Mouse (Mus musculus): Measurements from ENCODE around the gene Smco4. TPM values are rescaled to one million over a fixed set of nuclear protein-coding genes. Genes with fewer than 3 reads are reported as not detected.
"Not testable (repeated sequence)": the region's sequence is repeated elsewhere in the genome, so short reads cannot be mapped to it uniquely, and the experiment has no call there.

The Smco4 gene
- polyA plus RNA-seq, 1 experiment from 2014 or later = 3.9 TPM

DNA sequence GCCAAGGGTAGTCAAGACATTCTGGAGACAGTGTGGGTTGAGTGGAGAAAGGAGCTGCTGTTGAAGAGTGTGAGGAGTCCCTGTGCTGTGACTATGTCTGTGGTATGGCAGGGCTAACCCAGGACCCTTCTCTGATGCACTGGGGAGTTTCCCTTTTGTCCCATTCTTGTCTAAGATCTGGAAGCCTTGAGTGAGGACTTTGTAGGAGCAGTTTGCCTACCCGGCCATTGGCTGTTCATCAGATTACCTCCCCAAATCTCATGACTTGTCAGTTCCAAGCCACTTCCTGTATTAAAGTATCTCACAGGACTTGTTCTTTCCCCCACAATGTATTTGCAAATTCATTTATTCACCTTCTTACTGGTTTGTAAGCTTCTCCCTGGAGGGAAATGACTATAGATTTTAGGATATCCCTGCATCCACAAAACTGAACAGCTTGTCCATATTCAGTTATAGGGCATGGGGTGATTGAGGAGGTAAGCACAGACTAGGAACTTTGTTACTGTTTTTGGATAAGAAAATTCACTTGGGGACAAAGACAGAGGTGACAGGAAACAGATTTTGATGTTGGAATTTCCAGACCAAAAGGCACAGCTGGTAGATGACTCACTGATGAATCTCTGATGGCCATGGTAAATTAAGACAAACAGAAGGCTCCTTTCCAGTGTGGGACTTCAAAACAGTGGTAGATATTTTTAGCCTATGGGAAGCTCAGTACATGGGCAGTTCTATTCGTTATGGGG is 5.4 kb upstream of the Smco4 start:
- H3K36me3 ChIP-seq (ENCODE audit: insufficient read depth, low read length) = no peaks in the 10 kb centered on the region
- no peak for TF ChIP-seq CTCF (IDR thresholded peaks at IDR 0.05; ENCODE audit: low read depth)
- H3K9ac ChIP-seq (ENCODE audit: low read depth, low read length) = no peak overlapping the region
- H3K4me3 ChIP-seq (replicated peaks; ENCODE audit: low read depth, low read length) = no peak overlapping the region
- WGBS = 52% methylated on average over 2 of the region's 2 CpGs
- H3K4me1 ChIP-seq (replicated peaks; ENCODE audit: insufficient read depth, low read length) = no peaks in the 10 kb centered on the region; the same call in 1 of the 2 replicates
- ATAC-seq (replicated peaks; ENCODE audit: low FRiP score, low read depth) (no peak), DNase-seq (ENCODE audit: low spot score) (no peak)
- no peaks in the 10 kb centered on the region for H3K9me3 ChIP-seq (replicated peaks; ENCODE audit: low read length)
- H3K27me3 ChIP-seq (ENCODE audit: insufficient read depth, low read length) = no peaks in the 10 kb centered on the region
- H3K4me2 ChIP-seq (ENCODE audit: low read length) = no peak overlapping the region
- peak overlapping the region; percentile 11; the same call in 1 of the 2 replicates for H3K27ac ChIP-seq

DNA sequence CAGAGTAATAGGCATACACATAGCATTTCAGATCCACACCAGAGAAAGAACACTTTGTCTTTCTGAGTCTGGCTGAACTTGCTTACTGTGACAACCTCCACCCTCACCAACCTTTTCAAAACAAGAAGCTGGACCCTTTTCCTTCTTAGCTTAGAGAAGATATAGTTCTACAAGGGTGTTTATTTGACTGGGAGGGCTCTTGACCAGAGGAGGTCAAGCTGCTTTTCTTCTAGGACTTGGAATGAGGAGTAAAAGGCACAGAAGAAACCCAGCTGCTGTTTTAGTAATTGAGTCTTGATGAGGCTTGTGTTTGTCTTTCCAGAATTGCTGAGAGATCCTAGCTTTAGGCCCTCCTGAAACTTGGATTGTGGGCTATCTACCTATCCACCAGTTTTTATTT is 3.9 kb upstream of the Smco4 start:
- H3K27ac ChIP-seq = peak overlapping the region; percentile 48
- no peaks in the 10 kb centered on the region; the same call in 1 of the 2 replicates for H3K4me1 ChIP-seq (replicated peaks; ENCODE audit: insufficient read depth, low read length)
- peak; percentile 84 for DNase-seq (ENCODE audit: low spot score)
- no peak overlapping the region for H3K4me3 ChIP-seq (replicated peaks; ENCODE audit: low read depth, low read length)
- no peaks in the 10 kb centered on the region for H3K27me3 ChIP-seq (ENCODE audit: insufficient read depth, low read length)
- no peaks in the 10 kb centered on the region for H3K36me3 ChIP-seq (ENCODE audit: insufficient read depth, low read length)
- no peak for ATAC-seq (replicated peaks; ENCODE audit: low FRiP score, low read depth)
- TF ChIP-seq CTCF (IDR thresholded peaks at IDR 0.05; ENCODE audit: low read depth) = no peak
- no peak overlapping the region for H3K9ac ChIP-seq (ENCODE audit: low read depth, low read length)
- no peaks in the 10 kb centered on the region for H3K9me3 ChIP-seq (replicated peaks; ENCODE audit: low read length)
- H3K4me2 ChIP-seq (ENCODE audit: low read length) = no peak overlapping the region

DNA sequence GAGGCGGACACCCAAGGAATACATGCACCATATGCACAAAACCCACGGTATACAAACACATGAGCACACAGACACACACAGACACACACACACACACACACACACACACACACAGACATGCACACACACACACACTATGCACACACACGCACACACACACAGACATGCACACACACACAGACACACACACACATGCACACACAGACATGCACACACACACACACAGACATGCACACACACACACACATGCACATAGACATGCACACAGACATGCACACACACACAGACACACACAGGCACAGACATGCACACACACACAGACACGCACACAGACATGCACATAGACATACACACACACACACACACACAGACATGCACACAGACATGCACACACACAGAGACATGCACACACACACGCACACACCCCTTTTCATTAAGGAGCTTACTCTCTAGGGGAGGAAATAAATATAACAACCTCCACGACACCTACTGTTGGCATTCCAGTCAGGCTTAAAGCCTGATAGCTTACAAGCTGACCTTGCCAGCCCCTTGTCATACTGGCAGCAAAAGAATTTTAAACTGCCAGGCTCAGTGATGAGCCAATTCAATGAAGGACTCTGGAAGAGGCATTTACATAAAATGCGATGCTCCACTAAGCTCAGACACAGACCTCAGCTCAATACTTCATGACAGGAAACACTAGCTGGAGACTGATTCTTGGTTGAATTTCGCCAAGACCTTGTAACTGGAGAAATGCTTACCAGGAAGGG is 2.7 kb upstream of the Smco4 start:
- H3K4me3 ChIP-seq (replicated peaks; ENCODE audit: low read depth, low read length) = no peak overlapping the region
- H3K27ac ChIP-seq = no peak overlapping the region
- no peak for DNase-seq (ENCODE audit: low spot score)
- H3K36me3 ChIP-seq (ENCODE audit: insufficient read depth, low read length) = no peaks in the 10 kb centered on the region
- H3K9me3 ChIP-seq (replicated peaks; ENCODE audit: low read length) = no peaks in the 10 kb centered on the region
- 74% methylated on average over 8 of the region's 8 CpGs for WGBS
- H3K4me1 ChIP-seq (replicated peaks; ENCODE audit: insufficient read depth, low read length) = peaks cover 6% of the 10 kb centered on the region
- no peak overlapping the region for H3K4me2 ChIP-seq (ENCODE audit: low read length)
- H3K9ac ChIP-seq (ENCODE audit: low read depth, low read length) = no peak overlapping the region
- no peaks in the 10 kb centered on the region for H3K27me3 ChIP-seq (ENCODE audit: insufficient read depth, low read length)
- no peak for ATAC-seq (replicated peaks; ENCODE audit: low FRiP score, low read depth)
- TF ChIP-seq CTCF (IDR thresholded peaks at IDR 0.05; ENCODE audit: low read depth) = no peak

DNA sequence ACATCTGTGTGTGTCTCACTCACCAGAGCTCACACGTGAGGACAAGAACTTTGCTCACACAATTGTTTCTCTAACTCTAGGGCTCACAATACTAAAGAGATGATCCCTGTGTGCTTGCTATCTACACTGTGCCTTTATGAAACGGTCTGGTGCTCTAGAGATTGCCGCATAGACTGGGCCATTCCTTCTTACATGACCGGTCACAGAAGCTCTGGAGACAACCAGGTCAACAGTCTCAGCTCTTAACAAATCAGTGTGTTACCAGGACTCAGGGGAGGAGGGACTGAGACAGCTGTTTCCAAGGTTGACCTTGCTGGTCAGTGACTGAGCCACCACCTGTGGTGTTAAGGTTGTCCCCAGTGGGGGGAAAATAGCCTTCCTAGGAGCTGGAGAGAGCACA is 1.5 kb upstream of the Smco4 start:
- Histone ChIP-seq H3K4me1 (replicated peaks; ENCODE audit: insufficient read depth, low read length) (peaks cover 11% of the 10 kb centered on the region), H3K27me3 (ENCODE audit: insufficient read depth, low read length) (no peaks in the 10 kb centered on the region), H3K4me3 (replicated peaks; ENCODE audit: low read depth, low read length) (no peak overlapping the region), H3K27ac (no peak overlapping the region), H3K4me2 (ENCODE audit: low read length) (no peak overlapping the region), H3K9me3 (replicated peaks; ENCODE audit: low read length) (no peaks in the 10 kb centered on the region), H3K9ac (ENCODE audit: low read depth, low read length) (no peak overlapping the region), H3K36me3 (ENCODE audit: insufficient read depth, low read length) (no peaks in the 10 kb centered on the region)
- TF ChIP-seq CTCF (IDR thresholded peaks at IDR 0.05; ENCODE audit: low read depth) = no peak
- WGBS = 53% methylated on average over 4 of the region's 4 CpGs
- no peak for DNase-seq (ENCODE audit: low spot score)
- ATAC-seq (replicated peaks; ENCODE audit: low FRiP score, low read depth) = no peak

DNA sequence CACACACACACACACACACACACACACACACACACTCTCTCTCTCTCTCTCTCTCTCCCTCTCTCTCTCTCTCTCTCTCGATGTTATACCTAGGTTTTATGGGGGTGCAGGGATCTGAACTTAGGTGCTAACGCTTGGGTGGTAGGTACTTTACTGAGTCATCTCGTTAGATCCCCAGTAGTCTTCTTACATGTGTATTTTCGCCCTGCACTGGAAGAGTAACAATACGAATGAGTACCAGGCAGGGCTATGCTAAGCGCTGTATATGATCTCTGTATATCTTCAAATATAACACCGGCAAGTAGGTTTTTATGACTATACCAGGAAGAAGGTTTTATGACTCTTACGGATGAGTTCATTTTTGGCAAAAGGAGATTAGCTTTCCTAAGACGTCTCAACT is 831 bp upstream of the Smco4 start:
- Histone ChIP-seq H3K36me3 (ENCODE audit: insufficient read depth, low read length) (no peaks in the 10 kb centered on the region), H3K4me1 (replicated peaks; ENCODE audit: insufficient read depth, low read length) (peaks cover 16% of the 10 kb centered on the region), H3K27me3 (ENCODE audit: insufficient read depth, low read length) (no peaks in the 10 kb centered on the region), H3K27ac (no peak overlapping the region), H3K9ac (ENCODE audit: low read depth, low read length) (no peak overlapping the region), H3K4me3 (replicated peaks; ENCODE audit: low read depth, low read length) (no peak overlapping the region), H3K4me2 (ENCODE audit: low read length) (no peak overlapping the region), H3K9me3 (replicated peaks; ENCODE audit: low read length) (no peaks in the 10 kb centered on the region)
- ATAC-seq (replicated peaks; ENCODE audit: low FRiP score, low read depth) (no peak), DNase-seq (ENCODE audit: low spot score) (no peak)
- TF ChIP-seq CTCF (IDR thresholded peaks at IDR 0.05; ENCODE audit: low read depth) = no peak
- 41% methylated on average over 9 of the region's 9 CpGs for WGBS

DNA sequence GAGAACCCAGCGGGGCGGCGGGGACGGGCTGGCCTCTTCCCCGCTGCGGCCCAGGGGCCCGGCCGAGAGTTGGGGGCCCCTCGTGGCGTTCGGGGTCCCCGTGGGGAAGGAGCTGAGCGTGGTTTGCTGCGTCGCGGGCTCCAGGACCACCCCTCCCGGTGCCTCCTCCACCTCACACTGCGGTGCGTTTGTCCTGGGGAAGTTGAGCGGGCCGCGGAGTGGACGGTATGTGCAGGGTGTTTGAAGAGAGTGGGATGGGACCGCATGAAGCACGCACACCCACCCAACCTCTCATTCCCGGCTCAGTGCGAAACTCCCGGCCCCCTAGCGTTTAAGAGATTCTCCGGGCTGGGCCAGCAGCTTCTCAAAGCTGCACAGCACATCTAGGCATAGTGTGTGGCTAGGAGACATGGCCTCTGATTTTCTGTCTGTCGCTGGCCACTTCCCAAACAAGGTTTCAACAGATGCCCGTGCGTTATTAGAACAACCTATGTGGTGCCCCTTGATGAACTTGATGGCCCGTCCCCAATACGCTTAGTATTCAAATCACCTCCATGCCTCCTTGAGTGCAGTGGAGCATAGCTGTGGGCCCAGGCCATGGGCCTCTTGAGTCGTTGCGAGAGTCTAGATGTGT is 810 bp downstream of the Smco4 start:
- H3K27me3 ChIP-seq (ENCODE audit: insufficient read depth, low read length) = no peaks in the 10 kb centered on the region
- peak overlapping the region; percentile 82 for H3K4me3 ChIP-seq (replicated peaks; ENCODE audit: low read depth, low read length)
- peaks cover 20% of the 10 kb centered on the region for H3K4me1 ChIP-seq (replicated peaks; ENCODE audit: insufficient read depth, low read length)
- no peaks in the 10 kb centered on the region for H3K9me3 ChIP-seq (replicated peaks; ENCODE audit: low read length)
- peak overlapping the region; percentile 92 for H3K9ac ChIP-seq (ENCODE audit: low read depth, low read length)
- DNase-seq (ENCODE audit: low spot score) (peak; percentile 89), ATAC-seq (replicated peaks; ENCODE audit: low FRiP score, low read depth) (peak; percentile 64)
- WGBS = 3% methylated on average over 37 of the region's 37 CpGs
- H3K36me3 ChIP-seq (ENCODE audit: insufficient read depth, low read length) = no peaks in the 10 kb centered on the region
- peak; percentile 62 for TF ChIP-seq CTCF (IDR thresholded peaks at IDR 0.05; ENCODE audit: low read depth)
- peak overlapping the region; percentile 88 for H3K27ac ChIP-seq
- peak overlapping the region; percentile 82 for H3K4me2 ChIP-seq (ENCODE audit: low read length)

DNA sequence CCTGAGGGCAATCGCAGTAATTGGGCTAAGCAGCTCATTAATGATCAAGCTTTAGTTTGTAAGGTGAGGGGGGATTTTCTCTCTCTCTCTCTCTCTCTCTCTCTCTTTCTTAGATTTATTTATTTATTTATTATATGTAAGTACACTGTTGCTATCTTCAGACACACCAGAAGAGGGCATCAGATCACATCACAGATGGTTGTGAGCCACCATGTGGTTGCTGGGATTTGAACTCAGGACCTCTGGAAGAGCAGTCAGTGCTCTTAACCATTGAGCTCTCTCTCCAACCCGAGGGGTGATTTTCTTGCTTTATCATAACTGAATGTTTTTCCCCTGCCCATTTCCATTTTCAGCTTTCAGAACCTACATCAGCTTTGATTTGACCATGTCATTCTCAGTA is 2.0 kb downstream of the Smco4 start:
- DNase-seq (ENCODE audit: low spot score); ATAC-seq (replicated peaks; ENCODE audit: low FRiP score, low read depth); H3K4me2 ChIP-seq (ENCODE audit: low read length); H3K27me3 ChIP-seq (ENCODE audit: insufficient read depth, low read length); H3K36me3 ChIP-seq (ENCODE audit: insufficient read depth, low read length); H3K4me3 ChIP-seq (replicated peaks; ENCODE audit: low read depth, low read length); H3K9me3 ChIP-seq (replicated peaks; ENCODE audit: low read length); H3K9ac ChIP-seq (ENCODE audit: low read depth, low read length): not testable (repeated sequence)
- 0 out of 2 replicates have a peak overlapping the region, but pooled peaks have one; percentile 71 for H3K27ac ChIP-seq
- 92% methylated on average over 2 of the region's 2 CpGs for WGBS
- peaks cover 20% of the 10 kb centered on the region for H3K4me1 ChIP-seq (replicated peaks; ENCODE audit: insufficient read depth, low read length)
